Mouse (Mus musculus) limb, embryonic 15.5 days (tissue): ENCODE data around the gene Nav3. TPM values are rescaled to one million over a fixed set of nuclear protein-coding genes. Genes with fewer than 3 reads are reported as not detected.
"Not testable (repeated sequence)": the region's sequence is repeated elsewhere in the genome, so short reads cannot be mapped to it uniquely, and the experiment has no call there.

Source experiments
- ATAC-seq: fragments of 200-750 bp; cut with Nextera tagmentation; 2 replicates; pipeline ENCODE4 v1.8.0; 2017; ENCODE audit warnings: low read depth, moderate TSS enrichment; ENCODE audit not compliant: insufficient number of reproducible peaks, low FRiP score, low TSS enrichment
- H3K27ac ChIP-seq: fragments of 300-500 bp; sonication (generic); 2 replicates; pipeline ENCODE4 v1.5.1; 2015; ENCODE audit warnings: moderate library complexity, mild to moderate bottlenecking, inconsistent platforms
- H3K27me3 ChIP-seq: fragments of 300-500 bp; sonication (generic); 2 replicates; pipeline ENCODE4 v1.6.1; 2015; ENCODE audit warnings: inconsistent platforms
- H3K36me3 ChIP-seq: fragments of 300-500 bp; sonication (generic); 2 replicates; pipeline ENCODE4 v1.6.1; 2015; ENCODE audit warnings: inconsistent platforms
- H3K4me1 ChIP-seq: fragments of 300-500 bp; sonication (generic); 2 replicates; pipeline ENCODE4 v1.6.1; 2015; ENCODE audit warnings: inconsistent platforms
- H3K4me2 ChIP-seq: fragments of 300-500 bp; sonication (generic); 2 replicates; pipeline ENCODE4 v1.6.1; 2015; ENCODE audit warnings: mild to moderate bottlenecking, inconsistent platforms
- H3K4me3 ChIP-seq: fragments of 300-500 bp; sonication (generic); 2 replicates; pipeline ENCODE4 v1.5.1; 2015; ENCODE audit warnings: mild to moderate bottlenecking, inconsistent platforms
- H3K9ac ChIP-seq: fragments of 300-500 bp; sonication (generic); 2 replicates; pipeline ENCODE4 v1.6.1; 2015; ENCODE audit warnings: inconsistent platforms
- H3K9me3 ChIP-seq: fragments of 300-500 bp; sonication (generic); 2 replicates; pipeline ENCODE4 v1.6.1; 2016; ENCODE audit warnings: inconsistent platforms
- WGBS: fragments of 180-500 bp; shearing (Covaris S2); methylation state at CpG from one replicate; pipeline ENCODE4 v1.1.7; 2015; 5-methylcytosine and 5-hydroxymethylcytosine counted together
- polyA plus RNA-seq: library from polyadenylated mRNA; unstranded; fragments of >200 nt; fragmentation: Nextera tagmentation; extraction: Ambion mirVana; gene quantifications from 2 replicates; pipeline ENCODE4 v1.2.1, GENCODE M21; 2015

Nav3 gene
- polyA plus RNA-seq, 1 experiment from 2014 or later: 8.8 TPM

DNA sequence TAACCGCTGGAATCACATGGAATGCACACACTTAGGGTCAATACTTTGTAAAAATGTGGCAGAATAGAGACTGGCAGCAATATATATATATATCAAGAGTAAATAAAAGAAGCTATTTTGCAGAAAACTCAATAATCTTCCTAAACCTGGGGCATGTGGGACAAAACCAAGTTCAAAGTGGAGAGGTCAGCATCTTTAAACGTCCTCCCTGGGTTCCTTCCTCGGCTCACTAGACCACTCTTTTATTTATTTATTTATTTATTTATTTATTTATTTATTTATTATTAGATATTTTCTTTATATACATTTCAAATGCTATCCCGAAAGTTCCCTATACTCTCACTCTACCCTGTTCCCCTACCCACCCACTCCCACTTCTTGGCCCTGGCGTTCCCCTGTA is 454.7 kb downstream of the Nav3 start:
- peak overlapping the region; percentile 38 for H3K27ac ChIP-seq
- WGBS: 71% methylated on average over 5 of the region's 5 CpGs
- not testable (repeated sequence) for H3K4me3 ChIP-seq, H3K9ac ChIP-seq, H3K4me1 ChIP-seq, H3K36me3 ChIP-seq, H3K27me3 ChIP-seq, ATAC-seq, H3K4me2 ChIP-seq, H3K9me3 ChIP-seq

DNA sequence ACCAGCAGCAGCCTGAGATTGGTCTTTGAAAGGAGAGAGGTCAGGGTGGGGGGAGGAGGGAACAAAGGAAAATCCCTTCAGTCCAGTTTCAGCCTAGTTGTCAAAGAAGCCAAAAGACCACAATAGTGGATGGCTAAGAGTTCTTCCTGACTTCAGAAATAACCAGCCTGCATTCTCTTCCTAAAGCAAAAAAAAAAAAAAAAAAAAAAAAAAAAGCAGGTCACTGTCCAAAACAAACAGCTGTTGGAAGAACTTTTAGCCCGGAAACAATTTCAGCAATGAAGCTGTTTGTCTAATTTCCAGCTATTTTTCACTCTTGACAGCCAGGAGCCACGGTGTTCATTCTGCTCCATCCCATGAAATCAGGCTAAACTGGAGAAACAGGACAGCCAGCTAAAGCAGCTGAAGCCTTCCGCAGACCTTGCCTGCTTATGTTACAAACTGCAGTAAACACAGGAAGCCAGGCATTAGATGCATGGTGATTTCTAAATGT is 455.2 kb downstream of the Nav3 start:
- no peaks in the 10 kb centered on the region for H3K36me3 ChIP-seq
- no peak overlapping the region for H3K9ac ChIP-seq
- H3K4me1 ChIP-seq: 0 out of 2 replicates have a peak, but pooled peaks cover 4% of the 10 kb centered on the region
- H3K9me3 ChIP-seq: no peaks in the 10 kb centered on the region
- H3K4me2 ChIP-seq: no peak overlapping the region
- WGBS: 13% methylated on average over 3 of the region's 3 CpGs
- no peak; the same call in 1 of the 2 replicates for ATAC-seq
- H3K4me3 ChIP-seq: no peak overlapping the region
- peak overlapping the region; percentile 38 for H3K27ac ChIP-seq
- H3K27me3 ChIP-seq: no peaks in the 10 kb centered on the region

DNA sequence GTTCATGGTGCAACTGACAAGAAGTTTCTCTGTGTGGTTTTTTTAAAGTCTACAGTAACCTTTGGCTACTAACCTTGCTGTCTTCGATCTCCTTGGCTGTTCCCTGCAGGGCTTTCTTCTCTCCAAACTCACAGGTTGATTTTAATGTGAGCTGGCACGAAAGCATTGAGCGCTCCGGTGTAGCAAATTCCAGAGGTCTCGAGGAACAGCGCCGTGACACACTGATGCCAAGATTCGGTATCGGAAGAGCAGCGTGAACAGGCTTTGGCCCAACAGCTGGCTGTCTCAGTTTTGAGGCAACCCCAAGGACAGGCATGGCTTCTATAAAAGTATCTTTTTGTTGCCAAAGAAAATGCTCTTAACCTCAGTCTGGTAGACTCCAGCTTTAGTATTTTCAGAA is 456.1 kb downstream of the Nav3 start:
- Histone ChIP-seq H3K27ac (no peak overlapping the region), H3K4me2 (peak overlapping the region; percentile 27; the same call in 1 of the 2 replicates)
- WGBS: 49% methylated on average over 10 of the region's 10 CpGs

DNA sequence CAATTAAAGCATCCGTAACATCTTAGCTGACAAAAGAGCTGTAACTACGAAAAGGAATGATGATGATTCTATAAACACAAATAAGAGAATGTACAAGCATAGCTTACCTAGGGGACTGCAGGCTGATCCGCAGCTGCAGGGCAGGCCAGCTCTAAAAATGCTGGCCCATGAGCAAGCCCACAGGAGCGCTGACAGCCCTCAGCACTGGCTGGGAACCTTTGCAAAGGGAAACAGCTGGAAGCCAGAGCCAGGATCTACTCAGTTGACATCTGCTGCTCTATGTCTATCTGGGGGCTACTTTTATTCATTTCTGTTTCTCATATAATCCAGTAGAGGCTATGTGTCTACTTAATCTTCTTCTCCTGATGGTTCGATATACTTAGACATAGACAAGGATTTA is 461.7 kb downstream of the Nav3 start:
- Histone ChIP-seq H3K9me3 (no peaks in the 10 kb centered on the region), H3K9ac (no peak overlapping the region), H3K36me3 (no peaks in the 10 kb centered on the region), H3K27ac (no peak overlapping the region), H3K4me1 (no peaks in the 10 kb centered on the region), H3K4me2 (no peak overlapping the region), H3K4me3 (no peak overlapping the region), H3K27me3 (no peaks in the 10 kb centered on the region)
- no peak for ATAC-seq
- 58% methylated on average over 5 of the region's 5 CpGs for WGBS

More for the DNA sequence above, 456.1 kb downstream of the Nav3 start:
- no peak overlapping the region for H3K9ac ChIP-seq
- H3K4me3 ChIP-seq: peak overlapping the region; percentile 7; the same call in 1 of the 2 replicates
- no peaks in the 10 kb centered on the region for H3K27me3 ChIP-seq
- ATAC-seq: no peak
- 0 out of 2 replicates have a peak, but pooled peaks cover 4% of the 10 kb centered on the region for H3K4me1 ChIP-seq
- no peaks in the 10 kb centered on the region for H3K9me3 ChIP-seq
- no peaks in the 10 kb centered on the region for H3K36me3 ChIP-seq

DNA sequence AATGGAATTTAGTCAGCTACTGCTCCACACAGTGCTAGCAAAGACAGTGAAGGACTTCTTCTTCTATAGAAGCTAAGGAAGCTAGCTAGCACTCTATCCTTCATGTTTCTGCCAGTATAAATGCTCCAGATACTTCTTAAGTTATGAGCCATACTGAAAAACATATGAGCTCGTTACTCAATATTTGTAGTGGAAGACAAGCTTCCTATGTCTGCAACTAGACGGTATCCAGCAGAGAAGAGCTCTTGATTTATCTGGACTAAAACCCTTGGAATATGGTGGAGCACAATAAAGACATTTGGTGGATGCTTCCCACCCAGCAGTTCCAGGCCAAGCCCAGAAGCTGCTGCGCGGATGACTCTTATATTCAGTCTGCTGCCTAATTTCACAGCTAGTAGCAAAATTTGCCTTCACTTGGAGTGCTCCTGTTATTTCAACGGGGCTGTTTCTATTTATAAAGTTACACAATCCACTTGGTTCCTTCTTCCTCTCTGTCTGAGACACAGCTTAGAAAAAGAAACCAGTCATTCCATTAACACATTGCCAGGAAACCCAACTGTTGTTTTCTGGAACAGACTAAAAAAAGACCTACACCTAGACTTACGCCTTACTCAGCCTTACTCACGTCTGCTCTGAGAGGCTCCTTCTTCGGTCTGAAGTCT is 470.0 kb downstream of the Nav3 start:
- 67% methylated on average over 8 of the region's 8 CpGs for WGBS
- H3K4me2 ChIP-seq: no peak overlapping the region
- H3K4me1 ChIP-seq: no peaks in the 10 kb centered on the region
- no peak overlapping the region for H3K9ac ChIP-seq
- no peaks in the 10 kb centered on the region for H3K36me3 ChIP-seq
- H3K27me3 ChIP-seq: no peaks in the 10 kb centered on the region
- no peak overlapping the region for H3K4me3 ChIP-seq
- ATAC-seq: no peak
- H3K27ac ChIP-seq: peak overlapping the region; percentile 18; the same call in 1 of the 2 replicates
- H3K9me3 ChIP-seq: no peaks in the 10 kb centered on the region

DNA sequence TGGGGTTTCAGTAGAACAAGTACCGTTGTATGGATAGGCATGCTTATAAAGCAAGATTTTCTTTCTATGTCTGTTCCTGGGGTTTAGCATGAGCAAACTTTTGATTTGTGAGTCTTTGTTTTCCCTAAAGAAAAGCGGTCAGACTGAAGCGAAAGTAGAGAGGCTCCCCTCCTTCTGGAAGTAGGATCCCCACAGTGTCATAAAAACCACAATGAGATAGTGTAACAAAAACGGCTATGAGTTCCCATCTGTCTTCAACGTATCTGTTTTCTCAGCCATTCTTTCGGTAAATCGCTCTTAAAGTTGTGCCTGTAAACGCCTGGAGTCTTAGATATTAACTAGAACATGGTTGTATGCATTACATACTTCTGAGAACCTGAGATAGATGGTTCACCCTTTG is 479.7 kb downstream of the Nav3 start:
- WGBS: 67% methylated on average over 8 of the region's 8 CpGs
- H3K36me3 ChIP-seq: no peaks in the 10 kb centered on the region
- H3K4me3 ChIP-seq: no peak overlapping the region
- no peaks in the 10 kb centered on the region for H3K27me3 ChIP-seq
- no peak overlapping the region for H3K9ac ChIP-seq
- H3K4me2 ChIP-seq: no peak overlapping the region
- no peaks in the 10 kb centered on the region for H3K4me1 ChIP-seq
- H3K9me3 ChIP-seq: no peaks in the 10 kb centered on the region
- no peak overlapping the region for H3K27ac ChIP-seq
- ATAC-seq: no peak

DNA sequence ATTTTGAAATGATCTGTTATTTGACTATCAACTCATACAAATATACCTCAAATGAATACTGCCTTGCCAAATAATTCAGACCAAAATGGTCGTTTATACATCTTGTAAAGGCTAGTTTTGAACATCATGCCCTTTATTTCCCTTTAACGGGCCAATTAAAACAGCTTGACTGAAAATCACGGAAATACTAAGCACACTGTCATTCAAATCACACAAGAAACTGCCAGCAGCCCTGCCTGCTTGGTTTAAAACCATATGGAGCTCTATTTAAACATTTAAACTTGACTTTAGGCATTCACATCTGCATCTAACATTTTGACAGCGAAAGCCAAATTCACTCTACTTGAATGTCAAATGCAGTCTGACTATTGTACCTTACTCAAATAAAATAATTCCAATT is 481.8 kb downstream of the Nav3 start:
- no peaks in the 10 kb centered on the region for H3K36me3 ChIP-seq
- H3K4me1 ChIP-seq: no peaks in the 10 kb centered on the region
- H3K9ac ChIP-seq: no peak overlapping the region
- H3K4me2 ChIP-seq: no peak overlapping the region
- H3K27me3 ChIP-seq: no peaks in the 10 kb centered on the region
- no peak for ATAC-seq
- H3K27ac ChIP-seq: no peak overlapping the region
- 48% methylated on average over 4 of the region's 4 CpGs for WGBS
- no peak overlapping the region for H3K4me3 ChIP-seq
- no peaks in the 10 kb centered on the region for H3K9me3 ChIP-seq

DNA sequence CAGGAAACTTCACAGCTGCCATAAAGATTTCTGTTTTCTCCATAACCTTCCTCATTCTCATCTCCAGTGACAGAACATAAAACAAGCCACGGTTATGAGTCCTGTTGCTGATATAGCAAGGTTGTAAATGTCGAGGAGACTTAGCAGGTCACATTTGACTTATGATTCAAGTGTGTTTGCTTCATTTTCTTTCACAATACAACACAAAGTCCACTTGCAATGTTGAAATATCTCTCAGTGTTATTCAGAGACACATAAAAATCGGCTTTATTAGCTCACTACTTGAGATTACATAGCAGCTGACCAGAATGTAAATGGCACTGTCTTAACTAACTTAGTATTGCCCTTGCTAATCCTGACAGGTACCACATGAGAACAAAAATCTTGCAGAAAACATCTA is 482.5 kb downstream of the Nav3 start:
- H3K9me3 ChIP-seq: no peaks in the 10 kb centered on the region
- WGBS: 40% methylated on average over 3 of the region's 3 CpGs
- H3K36me3 ChIP-seq: no peaks in the 10 kb centered on the region
- H3K27me3 ChIP-seq: no peaks in the 10 kb centered on the region
- no peak overlapping the region for H3K27ac ChIP-seq
- ATAC-seq: no peak
- H3K4me3 ChIP-seq: no peak overlapping the region
- H3K4me1 ChIP-seq: no peaks in the 10 kb centered on the region
- H3K9ac ChIP-seq: no peak overlapping the region
- H3K4me2 ChIP-seq: no peak overlapping the region

DNA sequence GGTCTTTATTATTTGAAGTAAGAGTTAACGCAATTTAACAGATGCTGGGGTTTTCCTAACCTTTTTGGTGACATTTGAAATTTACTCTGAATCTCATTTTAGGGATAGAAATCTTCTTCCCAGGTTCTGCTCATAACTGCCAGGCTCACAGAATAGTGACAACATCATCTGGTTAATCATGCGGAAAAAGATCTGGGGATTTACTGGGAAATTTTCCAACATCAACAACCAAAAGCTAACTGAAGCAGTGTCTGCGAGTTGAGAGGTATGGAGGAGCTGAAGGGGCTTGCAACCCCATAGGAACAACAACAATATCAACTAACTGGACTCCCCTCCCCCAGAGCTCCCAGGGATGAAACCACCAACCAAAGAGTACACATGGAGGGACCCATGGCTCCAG is 505.7 kb downstream of the Nav3 start:
- no peaks in the 10 kb centered on the region for H3K4me1 ChIP-seq
- no peak overlapping the region for H3K27ac ChIP-seq
- no peak overlapping the region for H3K9ac ChIP-seq
- H3K9me3 ChIP-seq: no peaks in the 10 kb centered on the region
- no peak for ATAC-seq
- no peaks in the 10 kb centered on the region for H3K27me3 ChIP-seq
- no peak overlapping the region for H3K4me2 ChIP-seq
- H3K4me3 ChIP-seq: no peak overlapping the region
- no peaks in the 10 kb centered on the region for H3K36me3 ChIP-seq
- 74% methylated on average over 3 of the region's 3 CpGs for WGBS

DNA sequence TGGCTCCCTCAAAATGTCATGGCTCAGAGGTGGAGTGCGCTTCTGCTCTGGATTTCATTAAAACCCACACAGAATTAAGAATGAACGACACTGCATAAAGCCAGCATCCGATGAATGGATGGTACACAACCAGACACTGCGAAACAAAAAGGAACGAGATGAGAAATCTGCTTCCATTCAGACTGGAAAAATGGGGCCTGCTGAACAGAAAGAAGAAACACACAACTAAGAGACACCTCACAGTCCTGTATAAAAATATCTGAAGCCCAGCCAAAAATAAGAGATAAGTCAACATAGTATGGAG is 526.7 kb downstream of the Nav3 start:
- Histone ChIP-seq H3K4me1 (no peaks in the 10 kb centered on the region), H3K27ac (no peak overlapping the region), H3K4me3 (no peak overlapping the region), H3K36me3 (no peaks in the 10 kb centered on the region), H3K9me3 (no peaks in the 10 kb centered on the region), H3K9ac (no peak overlapping the region), H3K27me3 (no peaks in the 10 kb centered on the region), H3K4me2 (no peak overlapping the region)
- WGBS: 44% methylated on average over 5 of the region's 5 CpGs
- no peak for ATAC-seq

DNA sequence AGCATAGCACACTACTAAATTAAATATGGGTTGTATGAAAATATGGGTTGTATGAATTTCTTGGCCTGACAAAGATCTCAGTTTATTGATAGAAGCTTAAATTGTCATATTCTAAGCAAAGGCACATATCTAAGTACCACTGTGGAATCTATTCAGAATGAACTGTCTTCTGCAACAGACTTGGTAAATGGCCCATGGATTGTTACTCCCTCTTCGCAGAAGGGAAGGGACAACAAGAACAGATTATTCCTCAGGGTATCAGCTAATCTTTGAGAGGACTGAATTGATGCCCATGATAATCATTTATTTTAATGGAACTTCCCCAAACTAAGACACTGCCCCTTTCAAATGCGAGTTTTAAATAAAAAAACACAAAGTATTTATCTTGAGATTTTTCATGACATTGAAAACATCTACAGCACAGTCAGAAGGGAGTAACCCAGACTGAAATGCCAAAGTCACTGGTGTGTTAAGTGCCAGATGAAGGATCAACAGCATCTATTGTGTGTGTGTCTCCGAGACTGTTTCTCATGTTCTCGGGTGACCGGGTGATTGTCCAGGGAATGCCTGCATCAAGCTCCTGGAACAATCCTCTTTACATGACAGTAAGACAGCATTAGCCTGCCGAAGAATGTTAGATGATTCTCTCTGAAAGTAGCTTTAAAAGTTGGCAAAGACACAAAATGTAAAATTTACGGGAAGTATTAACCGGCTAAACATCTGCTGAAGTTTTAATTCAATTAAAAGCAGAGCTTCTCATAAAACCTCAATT is 527.3 kb downstream of the Nav3 start:
- H3K27me3 ChIP-seq: no peaks in the 10 kb centered on the region
- H3K9me3 ChIP-seq: no peaks in the 10 kb centered on the region
- no peak for ATAC-seq
- 41% methylated on average over 8 of the region's 8 CpGs for WGBS
- no peak overlapping the region for H3K27ac ChIP-seq
- no peak overlapping the region for H3K4me3 ChIP-seq
- H3K36me3 ChIP-seq: no peaks in the 10 kb centered on the region
- no peaks in the 10 kb centered on the region for H3K4me1 ChIP-seq
- no peak overlapping the region for H3K9ac ChIP-seq
- H3K4me2 ChIP-seq: no peak overlapping the region

DNA sequence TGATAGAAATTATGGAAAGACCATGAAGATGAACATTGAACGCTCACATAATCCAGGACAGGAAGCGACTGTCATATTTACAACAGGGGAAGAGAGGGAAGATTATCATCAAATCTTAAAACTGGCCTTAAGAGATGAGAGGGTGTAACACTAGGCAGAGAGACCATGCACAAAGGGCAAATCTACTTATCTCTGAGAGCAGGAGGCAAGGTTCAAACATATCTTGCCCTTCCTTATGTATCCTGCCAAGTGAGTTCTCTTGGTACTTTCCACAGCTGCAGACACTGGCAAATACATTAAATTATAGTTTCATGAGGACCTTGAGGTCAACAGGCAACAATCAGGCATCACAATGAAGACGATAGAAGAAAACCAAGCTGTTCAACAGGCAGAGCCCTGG is 529.9 kb downstream of the Nav3 start:
- no peak overlapping the region for H3K4me2 ChIP-seq
- no peak overlapping the region for H3K27ac ChIP-seq
- no peak for ATAC-seq
- no peaks in the 10 kb centered on the region for H3K36me3 ChIP-seq
- H3K4me3 ChIP-seq: no peak overlapping the region
- H3K9ac ChIP-seq: no peak overlapping the region
- no peaks in the 10 kb centered on the region for H3K9me3 ChIP-seq
- no peaks in the 10 kb centered on the region; the same call in 1 of the 2 replicates for H3K4me1 ChIP-seq
- WGBS: 80% methylated on average over 3 of the region's 3 CpGs
- H3K27me3 ChIP-seq: no peaks in the 10 kb centered on the region
